Mouse (Mus musculus): ENCODE data around the gene Fam187a. TPM values are rescaled to one million over a fixed set of nuclear protein-coding genes. Genes with fewer than 3 reads are reported as not detected.
A peak's percentile ranks its signal among the peaks of the same experiment; 100 is the strongest.

The Fam187a gene
- polyA plus RNA-seq, 1 experiment = not detected

- no peak for DNase-seq
- Histone ChIP-seq H3K27ac (ENCODE audit: insufficient read depth, low read length) (no peak overlapping the region), H3K4me1 (ENCODE audit: control insufficient read depth, insufficient read depth, low read length) (no peaks in the 10 kb centered on the region), H3K4me3 (replicated peaks; ENCODE audit: insufficient read depth, low read depth, low read length) (no peak overlapping the region), H3K27me3 (ENCODE audit: control insufficient read depth, insufficient read depth, low read length) (no peaks in the 10 kb centered on the region)
- 89% methylated on average over 4 of the region's 4 CpGs for WGBS
- TF ChIP-seq POLR2A (IDR thresholded peaks at IDR 0.05; ENCODE audit: borderline replicate concordance, insufficient read depth, low read length) (no peak), CTCF (IDR thresholded peaks at IDR 0.05; ENCODE audit: borderline replicate concordance, insufficient read depth, low read depth, low read length) (no peak)
These were observed 33.1 kb downstream of the Fam187a start for GRCm38 (mm10) chr11:102918077-102918476.

- TF ChIP-seq POLR2A (IDR thresholded peaks at IDR 0.05; ENCODE audit: borderline replicate concordance, insufficient read depth, low read length) (no peak), CTCF (IDR thresholded peaks at IDR 0.05; ENCODE audit: borderline replicate concordance, insufficient read depth, low read depth, low read length) (no peak)
- WGBS = 76% methylated on average over 6 of the region's 6 CpGs
These were observed 36.5 kb downstream of the Fam187a start for GRCm38 (mm10) chr11:102921491-102921890.

DNA sequence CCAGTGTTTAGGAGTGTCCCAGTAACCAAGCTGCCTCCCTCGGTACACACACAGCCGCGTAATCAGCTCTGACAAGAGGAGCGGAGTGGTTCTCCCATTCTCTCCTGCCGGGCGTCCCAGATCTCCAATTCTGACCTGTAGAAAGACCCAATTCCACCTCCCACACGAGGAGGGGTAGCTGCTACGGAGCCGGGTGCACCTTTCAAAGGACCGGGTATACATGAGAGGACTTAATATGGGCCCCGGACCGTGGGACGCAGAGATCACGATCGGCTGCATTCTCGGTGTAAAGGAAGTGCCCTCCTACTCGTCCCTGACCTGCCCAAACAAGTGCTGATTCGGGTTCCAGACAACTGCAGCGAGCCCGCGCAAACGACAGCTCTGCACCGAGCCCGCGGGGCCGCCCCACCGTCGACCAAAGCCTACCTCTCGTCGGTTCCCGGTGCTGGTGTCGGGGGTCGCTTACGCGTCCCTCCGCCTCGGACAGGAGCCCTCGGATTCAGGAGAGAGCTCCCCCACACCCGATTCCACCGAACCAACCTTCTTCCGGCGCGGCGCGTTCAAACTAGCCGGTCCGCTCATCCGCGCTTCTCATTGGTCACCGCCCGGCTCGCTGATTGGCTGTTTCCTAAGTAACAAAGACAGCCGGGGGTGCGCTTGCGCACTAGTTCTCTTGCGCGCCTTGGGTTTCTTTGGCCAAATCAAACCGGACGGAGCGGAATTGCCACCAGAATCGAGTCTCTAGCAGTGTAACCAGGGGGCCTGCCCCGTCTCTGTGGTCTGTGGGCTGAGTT is 39.8 kb downstream of the Fam187a start, which contains the start of gene Kif18b:
Gene Kif18b (minus strand): TSS at position 568 of the 794 bp plus-strand sequence.
- no peaks in the 10 kb centered on the region for H3K4me1 ChIP-seq (ENCODE audit: control insufficient read depth, insufficient read depth, low read length)
- H3K27ac ChIP-seq (ENCODE audit: insufficient read depth, low read length) = no peak within 1 kb of the TSS
- H3K4me3 ChIP-seq (replicated peaks; ENCODE audit: insufficient read depth, low read depth, low read length) = peak within 1 kb of the TSS; percentile 82
- TF ChIP-seq POLR2A (IDR thresholded peaks at IDR 0.05; ENCODE audit: borderline replicate concordance, insufficient read depth, low read length) (0 out of 2 replicates have a peak, but pooled peaks have one; percentile 13), CTCF (IDR thresholded peaks at IDR 0.05; ENCODE audit: borderline replicate concordance, insufficient read depth, low read depth, low read length) (no peak)
- under 1% methylated on average over 62 of the region's 62 CpGs for WGBS
- H3K27me3 ChIP-seq (ENCODE audit: control insufficient read depth, insufficient read depth, low read length) = no peaks in the 10 kb centered on the region
- peak; percentile 91 to 92 for DNase-seq

More at GRCm38 (mm10) chr11:102921491-102921890, 36.5 kb downstream of the Fam187a start:
- Histone ChIP-seq H3K4me1 (ENCODE audit: control insufficient read depth, insufficient read depth, low read length) (no peaks in the 10 kb centered on the region), H3K27me3 (ENCODE audit: control insufficient read depth, insufficient read depth, low read length) (no peaks in the 10 kb centered on the region), H3K4me3 (replicated peaks; ENCODE audit: insufficient read depth, low read depth, low read length) (no peak overlapping the region), H3K27ac (ENCODE audit: insufficient read depth, low read length) (no peak overlapping the region)
- no peak for DNase-seq

- no peak for DNase-seq
- 2% methylated on average over 10 of the region's 10 CpGs for WGBS
- H3K4me1 ChIP-seq (ENCODE audit: control insufficient read depth, insufficient read depth, low read length) = no peaks in the 10 kb centered on the region
- TF ChIP-seq POLR2A (IDR thresholded peaks at IDR 0.05; ENCODE audit: borderline replicate concordance, insufficient read depth, low read length) (0 out of 2 replicates have a peak, but pooled peaks have one; percentile 1), CTCF (IDR thresholded peaks at IDR 0.05; ENCODE audit: borderline replicate concordance, insufficient read depth, low read depth, low read length) (peak; percentile 22; the same call in 1 of the 2 replicates)
- H3K4me3 ChIP-seq (replicated peaks; ENCODE audit: insufficient read depth, low read depth, low read length) = peak overlapping the region; percentile 82
- no peaks in the 10 kb centered on the region for H3K27me3 ChIP-seq (ENCODE audit: control insufficient read depth, insufficient read depth, low read length)
- H3K27ac ChIP-seq (ENCODE audit: insufficient read depth, low read length) = no peak overlapping the region
These were observed 40.4 kb downstream of the Fam187a start for GRCm38 (mm10) chr11:102925351-102925717.

DNA sequence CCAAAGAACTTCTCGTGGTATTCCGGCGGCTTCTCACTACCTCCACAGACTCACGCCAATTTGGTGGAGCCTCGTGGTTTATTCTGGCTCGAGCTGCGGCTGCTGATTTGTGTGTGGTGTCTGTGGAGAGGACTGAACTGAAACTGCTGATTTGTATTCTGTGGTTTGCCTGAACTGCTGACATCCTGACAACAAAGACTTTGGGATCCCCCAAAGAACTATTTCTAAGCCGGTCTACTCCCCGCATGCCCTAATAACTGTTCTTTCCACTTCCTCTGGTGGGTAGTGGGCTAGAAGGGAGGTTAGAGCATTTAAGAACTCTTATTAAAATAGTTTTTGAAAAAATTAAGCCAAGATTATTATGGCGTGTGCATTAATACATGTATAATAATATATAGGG is 45.7 kb downstream of the Fam187a start:
- Histone ChIP-seq H3K27ac (ENCODE audit: insufficient read depth, low read length) (no peak overlapping the region), H3K4me1 (ENCODE audit: control insufficient read depth, insufficient read depth, low read length) (no peaks in the 10 kb centered on the region), H3K4me3 (replicated peaks; ENCODE audit: insufficient read depth, low read depth, low read length) (no peak overlapping the region), H3K27me3 (ENCODE audit: control insufficient read depth, insufficient read depth, low read length) (no peaks in the 10 kb centered on the region; the same call in 1 of the 2 replicates)
- WGBS = 90% methylated on average over 10 of the region's 10 CpGs
- no peak for TF ChIP-seq POLR2A (IDR thresholded peaks at IDR 0.05; ENCODE audit: borderline replicate concordance, insufficient read depth, low read length)
- TF ChIP-seq CTCF (IDR thresholded peaks at IDR 0.05; ENCODE audit: borderline replicate concordance, insufficient read depth, low read depth, low read length) = no peak
- DNase-seq = no peak

GRCm38 (mm10) chr11:102936272-102936671 is 51.3 kb downstream of the Fam187a start:
- no peaks in the 10 kb centered on the region for H3K27me3 ChIP-seq (ENCODE audit: control insufficient read depth, insufficient read depth, low read length)
- no peak for TF ChIP-seq POLR2A (IDR thresholded peaks at IDR 0.05; ENCODE audit: borderline replicate concordance, insufficient read depth, low read length)
- TF ChIP-seq CTCF (IDR thresholded peaks at IDR 0.05; ENCODE audit: borderline replicate concordance, insufficient read depth, low read depth, low read length) = no peak
- no peak overlapping the region for H3K27ac ChIP-seq (ENCODE audit: insufficient read depth, low read length)
- DNase-seq = no peak
- no peak overlapping the region for H3K4me3 ChIP-seq (replicated peaks; ENCODE audit: insufficient read depth, low read depth, low read length)
- H3K4me1 ChIP-seq (ENCODE audit: control insufficient read depth, insufficient read depth, low read length) = no peaks in the 10 kb centered on the region
- WGBS = 57% methylated on average over 4 of the region's 4 CpGs

Other genes with a start within 250 kb of the Fam187a start
- gene Meioc, start 221.5 kb upstream of the Fam187a start, polyA plus RNA-seq (2012; rRNA removed) = not detected in 2 replicates
- gene Ccdc43, start 187.4 kb upstream of the Fam187a start, polyA plus RNA-seq (2012; rRNA removed) = 24.6 and 25.0 TPM in 2 replicates
- 207 and 239 TPM in 2 replicates for gene Adam11, start 123.7 kb upstream of the Fam187a start, polyA plus RNA-seq (2012; rRNA removed)
- 6.4 and 7.9 TPM in 2 replicates for gene Gjc1, start 65.5 kb upstream of the Fam187a start, polyA plus RNA-seq (2012; rRNA removed)
- gene Higd1b, start 49.3 kb upstream of the Fam187a start, polyA plus RNA-seq (2012; rRNA removed) = 6.8 and 9.6 TPM in 2 replicates
- gene Eftud2, start 4.2 kb upstream of the Fam187a start, polyA plus RNA-seq (2012; rRNA removed) = 89.9 and 102 TPM in 2 replicates
- gene Ccdc103, start 4.0 kb upstream of the Fam187a start, polyA plus RNA-seq (2012; rRNA removed) = 0.57 and 0.65 TPM in 2 replicates
- 207 and 211 TPM in 2 replicates for gene Gfap, start 15.7 kb downstream of the Fam187a start, polyA plus RNA-seq (2012; rRNA removed)
- gene Kif18b, start 40.0 kb downstream of the Fam187a start, polyA plus RNA-seq (2012; rRNA removed) = 0.05 and 0.10 TPM in 2 replicates
- gene C1ql1, start 61.5 kb downstream of the Fam187a start, polyA plus RNA-seq (2012; rRNA removed) = 16.7 and 19.2 TPM in 2 replicates
- gene Nmt1, start 143.0 kb downstream of the Fam187a start, polyA plus RNA-seq (2012; rRNA removed) = 58.8 and 63.2 TPM in 2 replicates
- gene Dcakd, start 143.2 kb downstream of the Fam187a start, polyA plus RNA-seq (2012; rRNA removed) = 58.3 and 63.6 TPM in 2 replicates
- 11.8 and 13.1 TPM in 2 replicates for gene Plcd3, start 216.5 kb downstream of the Fam187a start, polyA plus RNA-seq (2012; rRNA removed)
- gene Acbd4, start 216.5 kb downstream of the Fam187a start, polyA plus RNA-seq (2012; rRNA removed) = 60.4 and 61.5 TPM in 2 replicates
- gene Hexim1, start 231.1 kb downstream of the Fam187a start, polyA plus RNA-seq (2012; rRNA removed) = 25.5 and 28.8 TPM in 2 replicates
- gene Hexim2, start 247.3 kb downstream of the Fam187a start, polyA plus RNA-seq (2012; rRNA removed) = 20.9 and 23.0 TPM in 2 replicates

All from cerebellum, adult 2 months (tissue).